Mouse (Mus musculus) erythroblast, embryonic 14.5 days (primary cell): ENCODE results near the gene Eif3c.

Experiments used
- GATA1 ChIP-seq: IDR thresholded peaks from 2 replicates; pipeline ENCODE4 v1.6.1; 2012; ENCODE audit warnings: low read length, inconsistent platforms, mixed read lengths
- TAL1 ChIP-seq: IDR thresholded peaks from 3 replicates; pipeline ENCODE4 v1.6.1; 2012; ENCODE audit warnings: low read length, inconsistent platforms, mixed read lengths

DNA sequence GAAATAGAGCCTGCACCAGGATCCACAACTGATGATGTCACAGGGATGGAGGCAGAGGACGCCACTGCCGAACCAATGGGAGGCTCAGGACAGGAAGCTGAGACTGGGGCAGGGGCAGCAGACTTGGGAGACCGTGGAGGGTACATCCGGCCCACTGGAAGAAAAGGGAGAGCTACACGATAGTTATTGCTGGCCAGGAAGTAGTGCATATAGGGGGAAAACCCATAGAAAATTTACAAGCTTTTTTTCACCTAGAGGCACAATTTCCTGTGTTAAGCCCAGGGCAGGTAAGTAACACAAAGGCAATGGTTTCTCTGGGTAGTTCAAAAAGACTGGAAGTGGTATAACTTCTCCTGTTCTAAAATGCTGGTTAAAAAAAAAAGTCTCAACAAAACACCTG lies 69.7 kb downstream of the Eif3c start:
- no peak for TF ChIP-seq GATA1
- TF ChIP-seq TAL1, result no peak
